Mouse (Mus musculus): Measurements from ENCODE around the gene Cdon.

DNA sequence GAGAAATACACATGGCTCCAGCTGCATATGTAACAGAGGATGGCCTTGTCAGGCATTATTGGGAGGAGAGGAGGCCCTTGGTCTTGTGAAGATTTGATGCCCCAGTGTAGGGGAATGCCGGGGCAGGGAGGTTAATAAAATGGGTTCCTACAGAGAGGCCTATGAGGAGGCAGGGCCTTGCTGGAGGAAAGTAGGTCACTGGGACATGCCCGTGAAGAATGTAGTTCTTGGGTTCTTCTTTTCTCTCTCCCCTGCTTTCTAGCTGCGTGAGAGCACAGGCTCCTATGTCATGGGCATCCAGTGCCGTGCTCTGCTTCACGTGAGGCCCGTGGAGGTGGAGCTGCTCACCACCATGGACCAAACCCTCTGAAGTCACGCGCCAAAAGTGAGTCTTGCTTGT, 9.5 kb downstream of the Cdon start:
- TF ChIP-seq CTCF (IDR thresholded peaks at IDR 0.05; ENCODE audit: low read depth) (no peak), EP300 (IDR thresholded peaks at IDR 0.05; ENCODE audit: low read depth) (no peak)
